Mouse (Mus musculus) liver, postnatal 0 days (tissue): Measurements from ENCODE around the gene Gm45837. TPM values are rescaled to one million over a fixed set of nuclear protein-coding genes. Genes with fewer than 3 reads are reported as not detected.
A peak's percentile ranks its signal among the peaks of the same experiment; 100 is the strongest.

Experiments used
- ATAC-seq: fragments of 200-750 bp; cut with Nextera tagmentation; 2 replicates; pipeline ENCODE4 v1.8.0; 2017; ENCODE audit warnings: mild to moderate bottlenecking, moderate library complexity
- DNase-seq: peaks from one replicate; pipeline ENCODE4 v3.0.0-alpha.2; 2016
- H3K27ac ChIP-seq: fragments of 300-500 bp; sonication (generic); 2 replicates; pipeline ENCODE4 v1.5.1; 2014; ENCODE audit warnings: antibody characterized with exemption, moderate library complexity, mild to moderate bottlenecking, low read depth
- H3K27me3 ChIP-seq: fragments of 300-500 bp; sonication (generic); 2 replicates; pipeline ENCODE4 v1.6.1; 2014; ENCODE audit warnings: low read length, control low read depth, mixed read lengths; ENCODE audit not compliant: insufficient read depth
- H3K36me3 ChIP-seq: fragments of 300-500 bp; sonication (generic); replicated peaks from 2 replicates; pipeline ENCODE4 v1.6.1; 2014; ENCODE audit warnings: mild to moderate bottlenecking, control low read depth, low read length, moderate library complexity, mixed read lengths; ENCODE audit not compliant: insufficient read depth
- H3K4me1 ChIP-seq: fragments of 300-500 bp; sonication (generic); 2 replicates; pipeline ENCODE4 v1.6.1; 2014; ENCODE audit warnings: antibody characterized with exemption, mild to moderate bottlenecking, control low read depth; ENCODE audit not compliant: insufficient read depth
- H3K4me2 ChIP-seq: fragments of 300-500 bp; sonication (generic); 2 replicates; pipeline ENCODE4 v1.6.1; 2014; ENCODE audit warnings: low read depth, mild to moderate bottlenecking, low read length, moderate library complexity, mixed read lengths
- H3K4me3 ChIP-seq: fragments of 300-500 bp; sonication (generic); 2 replicates; pipeline ENCODE4 v1.5.1; 2014; ENCODE audit warnings: low read depth, low read length
- H3K9ac ChIP-seq: fragments of 300-500 bp; sonication (generic); replicated peaks from 2 replicates; pipeline ENCODE4 v1.6.1; 2014; ENCODE audit warnings: mild to moderate bottlenecking, moderate library complexity
- H3K9me3 ChIP-seq: fragments of 300-500 bp; sonication (generic); 2 replicates; pipeline ENCODE4 v1.6.1; 2016; ENCODE audit warnings: mild to moderate bottlenecking, control low read depth, low read length, mixed read lengths
- CTCF ChIP-seq: sonication (generic); IDR thresholded peaks from 2 replicates; pipeline ENCODE4 v1.5.1; 2016; ENCODE audit warnings: antibody characterized with exemption, low read depth
- EP300 ChIP-seq: IDR thresholded peaks from 2 replicates; pipeline ENCODE4 v1.6.1; 2016; ENCODE audit warnings: antibody characterized with exemption, low read depth, mild to moderate bottlenecking
- WGBS: fragments of 180-500 bp; shearing (Covaris S2); extraction: QIAGEN DNeasy Blood & Tissue Kit; methylation state at CpG from one replicate; pipeline ENCODE4 v1.1.7; 2014; ENCODE audit not compliant: insufficient replicate concordance; 5-methylcytosine and 5-hydroxymethylcytosine counted together
- polyA plus RNA-seq: library from polyadenylated mRNA; unstranded; fragments of >200 nt; fragmentation: Nextera tagmentation; extraction: Ambion mirVana; gene quantifications from 2 replicates; pipeline ENCODE4 v1.2.1, GENCODE M21; 2015

The Gm45837 gene
- polyA plus RNA-seq, 1 experiment from 2014 or later: not detected

DNA sequence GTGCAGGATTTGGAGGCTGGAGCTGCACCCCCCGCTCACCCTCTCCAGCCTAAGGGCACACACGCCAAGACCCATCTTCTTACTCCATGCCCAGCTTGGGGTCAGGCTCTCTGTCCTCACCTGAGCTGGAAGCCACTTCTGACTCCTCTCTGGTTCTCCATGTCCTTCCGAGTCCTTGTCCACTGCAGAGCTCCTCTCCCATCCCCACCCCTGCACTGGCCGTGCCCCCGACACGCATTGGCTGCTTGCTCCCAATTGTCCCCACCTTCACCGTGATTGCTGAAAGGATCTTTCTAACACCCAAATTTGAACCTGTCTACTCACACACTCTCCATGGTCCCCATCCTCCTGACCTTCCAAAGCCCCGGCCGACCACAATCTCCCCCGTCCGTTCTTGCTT, 50.9 kb downstream of the Gm45837 start:
- TF ChIP-seq CTCF (no peak), EP300 (no peak)
- DNase-seq (no peak), ATAC-seq (no peak)
- no peak overlapping the region for H3K9ac ChIP-seq
- WGBS: 66% methylated on average over 11 of the region's 11 CpGs
- no peak overlapping the region for H3K4me3 ChIP-seq
- no peak overlapping the region for H3K27ac ChIP-seq
- no peak overlapping the region for H3K4me2 ChIP-seq
- no peaks in the 10 kb centered on the region for H3K36me3 ChIP-seq
- H3K4me1 ChIP-seq: peaks cover 60% of the 10 kb centered on the region
- no peaks in the 10 kb centered on the region for H3K27me3 ChIP-seq
- H3K9me3 ChIP-seq: no peaks in the 10 kb centered on the region

DNA sequence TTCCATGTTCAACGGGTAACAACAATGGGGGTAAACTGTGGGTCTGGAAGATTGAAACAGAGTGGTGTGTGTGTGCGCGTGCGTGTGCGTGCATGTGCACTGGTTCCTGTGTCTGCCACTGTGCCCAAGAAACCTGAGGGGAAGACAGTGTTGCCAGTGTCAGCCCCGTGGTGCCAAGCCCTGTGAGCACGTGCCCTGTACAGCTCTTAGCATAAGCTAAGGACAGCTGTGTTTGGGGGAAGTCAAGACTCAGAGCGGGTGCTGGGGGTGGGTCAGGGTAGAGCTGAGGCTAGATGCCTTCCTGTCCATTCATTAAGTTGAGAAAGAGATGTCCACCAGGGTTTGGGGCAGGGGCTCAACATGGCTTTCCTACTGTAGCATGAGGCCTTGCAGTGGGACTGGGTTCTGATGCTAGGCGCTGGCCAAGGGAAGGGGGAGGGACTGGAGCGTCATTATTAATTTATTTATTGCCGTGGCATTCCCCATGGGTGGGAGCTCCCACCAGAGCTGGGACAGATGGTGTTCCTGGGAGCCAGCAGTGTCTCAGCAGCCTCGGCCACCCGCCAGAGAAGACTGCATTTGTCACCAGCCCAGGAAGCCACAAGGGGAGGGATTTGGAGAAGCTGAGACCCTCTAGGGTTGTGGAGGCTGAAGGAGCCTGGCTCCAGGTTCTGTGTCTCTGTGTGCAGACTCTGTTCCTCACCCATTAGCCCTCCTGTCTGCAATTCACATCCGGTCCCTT, 51.8 kb downstream of the Gm45837 start:
- TF ChIP-seq CTCF (no peak), EP300 (no peak)
- Histone ChIP-seq H3K9ac (no peak overlapping the region), H3K9me3 (no peaks in the 10 kb centered on the region), H3K4me2 (no peak overlapping the region), H3K36me3 (no peaks in the 10 kb centered on the region), H3K27ac (no peak overlapping the region), H3K4me3 (no peak overlapping the region), H3K4me1 (peaks cover 54% of the 10 kb centered on the region), H3K27me3 (no peaks in the 10 kb centered on the region)
- DNase-seq (no peak), ATAC-seq (peak; percentile 10; the same call in 1 of the 2 replicates)
- WGBS: 57% methylated on average over 14 of the region's 14 CpGs

DNA sequence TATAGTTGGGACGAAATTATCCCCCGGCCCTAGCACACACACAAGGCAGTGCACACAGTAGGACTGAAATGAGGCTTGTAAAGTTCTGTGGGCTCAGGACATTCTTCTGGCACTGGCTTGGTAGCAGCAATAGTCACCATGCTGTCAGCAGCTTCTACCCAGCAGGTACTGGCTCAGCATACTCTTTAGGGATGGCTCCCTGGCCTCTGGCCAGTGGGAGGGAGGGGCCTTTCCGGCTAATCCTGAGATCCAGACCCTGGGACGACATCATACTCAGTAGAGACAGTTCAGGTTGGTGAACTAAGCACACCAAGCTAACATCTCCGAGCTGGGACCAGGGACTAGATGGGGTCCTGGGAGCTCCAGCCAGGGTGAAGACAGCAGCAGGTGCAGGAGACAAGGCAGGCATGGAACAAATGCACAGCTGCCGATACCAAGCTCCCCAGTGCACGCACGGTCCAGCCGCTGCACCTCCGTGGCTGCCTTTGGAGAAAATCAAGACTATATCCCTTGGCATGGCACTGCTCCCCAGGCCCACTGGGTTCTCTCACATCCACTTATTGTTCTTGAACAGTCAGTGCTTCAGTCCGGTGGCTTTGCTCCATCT, 53.1 kb downstream of the Gm45837 start:
- H3K4me3 ChIP-seq: no peak overlapping the region
- no peak overlapping the region for H3K9ac ChIP-seq
- no peak overlapping the region for H3K4me2 ChIP-seq
- TF ChIP-seq EP300: no peak
- no peak for TF ChIP-seq CTCF
- DNase-seq (no peak), ATAC-seq (no peak)
- H3K36me3 ChIP-seq: no peaks in the 10 kb centered on the region
- no peaks in the 10 kb centered on the region for H3K9me3 ChIP-seq
- H3K27ac ChIP-seq: no peak overlapping the region
- H3K4me1 ChIP-seq: peaks cover 44% of the 10 kb centered on the region
- 81% methylated on average over 11 of the region's 11 CpGs for WGBS
- H3K27me3 ChIP-seq: no peaks in the 10 kb centered on the region

DNA sequence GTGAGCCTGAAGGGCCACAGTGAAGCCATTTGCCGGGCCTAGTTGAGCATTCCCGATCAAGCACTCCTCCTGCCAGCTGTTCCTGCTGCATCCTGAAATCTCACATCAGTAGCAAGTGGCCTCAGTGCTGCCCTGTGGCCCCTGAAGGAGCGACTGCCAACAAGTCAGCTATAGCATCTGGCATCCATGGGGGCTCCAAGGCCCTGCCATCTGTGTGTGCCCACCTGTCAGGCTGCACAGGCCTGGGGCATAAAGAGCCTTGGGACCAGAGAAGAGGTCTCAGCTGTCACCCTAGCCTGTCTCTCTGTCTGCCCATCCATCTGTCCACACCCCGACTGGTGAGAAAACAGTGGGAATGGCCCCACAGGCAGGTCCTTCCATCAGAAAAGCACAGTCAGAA, 54.2 kb downstream of the Gm45837 start:
- no peaks in the 10 kb centered on the region for H3K27me3 ChIP-seq
- WGBS: 52% methylated on average over 4 of the region's 4 CpGs
- no peak overlapping the region for H3K4me3 ChIP-seq
- no peak for ATAC-seq
- no peaks in the 10 kb centered on the region for H3K9me3 ChIP-seq
- H3K36me3 ChIP-seq: 0 out of 2 replicates have a peak, but pooled peaks cover 2% of the 10 kb centered on the region
- H3K4me1 ChIP-seq: peaks cover 36% of the 10 kb centered on the region
- H3K9ac ChIP-seq: no peak overlapping the region
- no peak for TF ChIP-seq EP300
- no peak for TF ChIP-seq CTCF
- no peak for DNase-seq
- peak overlapping the region; percentile 70 for H3K27ac ChIP-seq
- no peak overlapping the region for H3K4me2 ChIP-seq

DNA sequence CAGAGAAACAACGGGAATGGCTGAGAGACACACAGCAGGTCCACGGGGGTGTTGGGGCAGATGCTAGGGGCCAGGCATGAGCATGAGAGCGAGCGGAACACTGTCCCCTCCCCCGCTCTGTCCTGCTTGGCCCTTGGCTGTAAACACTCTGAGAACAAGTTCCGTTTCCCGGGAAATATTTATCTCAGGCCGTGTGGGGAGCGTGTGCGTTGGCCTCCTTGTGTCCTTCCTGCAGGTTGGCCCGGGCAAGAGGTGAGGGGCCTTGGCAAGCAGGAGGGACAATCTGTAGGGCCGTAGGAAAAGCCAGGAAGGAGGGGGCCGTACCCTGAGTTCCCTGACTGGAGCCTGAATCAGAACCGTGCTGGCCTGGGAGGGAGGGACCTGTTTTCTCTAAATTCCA, 54.7 kb downstream of the Gm45837 start:
- DNase-seq: peak; percentile 56
- no peaks in the 10 kb centered on the region for H3K27me3 ChIP-seq

DNA sequence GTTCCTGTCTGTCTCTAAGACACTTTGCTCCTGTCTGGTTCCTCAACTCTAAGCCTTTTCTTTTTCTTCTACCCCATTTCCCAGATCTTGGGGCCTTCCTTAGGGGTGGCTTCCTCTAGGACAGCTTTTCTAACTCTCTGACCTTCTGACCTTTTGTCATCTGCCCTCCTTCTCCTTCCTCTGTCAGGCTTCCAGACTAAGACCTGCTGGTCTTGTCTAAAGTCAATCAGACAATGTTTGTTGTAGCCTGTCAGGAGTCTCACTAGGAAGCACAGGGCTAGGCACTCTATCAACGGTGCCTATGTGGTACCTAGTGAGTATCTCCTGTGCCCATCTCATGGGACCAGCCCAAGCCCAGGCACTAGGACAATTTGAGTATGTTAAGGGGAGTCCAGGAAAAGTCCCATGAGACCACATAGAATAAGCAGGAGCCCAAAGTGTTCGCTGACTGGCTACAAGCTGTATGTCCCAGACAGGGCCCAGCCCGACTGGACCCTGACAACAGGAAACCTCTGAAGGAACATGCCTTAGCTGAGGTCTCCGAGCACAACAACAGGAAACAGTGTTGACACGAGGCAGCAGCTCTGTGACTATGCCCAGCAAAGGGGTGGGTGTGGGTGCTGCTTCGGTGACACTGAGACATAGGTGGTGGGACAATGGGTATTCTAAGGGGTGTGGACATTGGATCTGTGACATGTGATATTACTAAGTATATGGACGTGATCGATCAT, 55.3 kb downstream of the Gm45837 start:
- Histone ChIP-seq H3K9me3 (no peaks in the 10 kb centered on the region), H3K36me3 (0 out of 2 replicates have a peak, but pooled peaks cover 4% of the 10 kb centered on the region), H3K4me1 (peaks cover 27% of the 10 kb centered on the region), H3K27ac (peak overlapping the region; percentile 70), H3K9ac (no peak overlapping the region), H3K27me3 (no peaks in the 10 kb centered on the region), H3K4me3 (no peak overlapping the region), H3K4me2 (no peak overlapping the region)
- DNase-seq (peak; percentile 37), ATAC-seq (peak; percentile 55)
- WGBS: 32% methylated on average over 8 of the region's 8 CpGs
- TF ChIP-seq CTCF: no peak
- no peak for TF ChIP-seq EP300

More for the DNA sequence above, 54.7 kb downstream of the Gm45837 start:
- WGBS: 20% methylated on average over 14 of the region's 14 CpGs
- Histone ChIP-seq H3K4me3 (no peak overlapping the region), H3K36me3 (0 out of 2 replicates have a peak, but pooled peaks cover 2% of the 10 kb centered on the region), H3K4me2 (no peak overlapping the region), H3K9ac (no peak overlapping the region), H3K4me1 (peaks cover 31% of the 10 kb centered on the region), H3K9me3 (no peaks in the 10 kb centered on the region), H3K27ac (peak overlapping the region; percentile 70)
- 0 out of 2 replicates have a peak, but pooled peaks have one; percentile 42 for TF ChIP-seq EP300
- TF ChIP-seq CTCF: no peak
- ATAC-seq: peak; percentile 71
